Mouse (Mus musculus): Measurements from ENCODE around the gene Shq1. TPM values are rescaled to one million over a fixed set of nuclear protein-coding genes. Genes with fewer than 3 reads are reported as not detected.
A peak's percentile ranks its signal among the peaks of the same experiment; 100 is the strongest.

Gene Shq1
- polyA plus RNA-seq, 1 experiment from 2014 or later = 10.7 TPM

DNA sequence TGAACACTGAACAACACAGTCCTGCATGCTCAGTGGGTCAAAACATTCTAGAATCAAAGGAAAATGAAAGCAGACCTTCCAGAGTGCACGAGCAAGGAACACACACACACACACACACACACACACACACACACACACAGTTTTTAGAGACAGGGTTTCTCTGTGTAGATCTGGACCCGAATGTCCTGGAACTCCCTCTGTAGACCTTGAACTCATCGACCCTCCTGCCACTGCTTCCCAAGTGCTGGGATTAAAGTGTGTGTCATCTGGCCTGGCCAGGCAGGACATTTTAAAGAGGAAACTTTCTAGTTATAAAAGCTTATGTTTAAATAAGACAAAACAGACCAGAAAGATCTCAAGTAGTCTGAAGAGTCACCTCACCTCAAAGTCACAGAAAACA lies 82.1 kb downstream of the Shq1 start:
- Histone ChIP-seq H3K9ac (no peak overlapping the region), H3K27ac (no peak overlapping the region), H3K4me2 (no peak overlapping the region), H3K27me3 (0 out of 2 replicates have a peak, but pooled peaks cover 5% of the 10 kb centered on the region), H3K4me3 (no peak overlapping the region), H3K9me3 (no peaks in the 10 kb centered on the region), H3K36me3 (no peaks in the 10 kb centered on the region), H3K4me1 (replicated peaks) (peaks cover 1% of the 10 kb centered on the region; the same call in 1 of the 2 replicates)
- WGBS = 86% methylated on average over 3 of the region's 3 CpGs
- no peak for ATAC-seq (ENCODE audit: low FRiP score)

GRCm38 (mm10) chr6:100586758-100587157 lies 84.2 kb downstream of the Shq1 start:
- Histone ChIP-seq H3K27me3 (0 out of 2 replicates have a peak, but pooled peaks cover 5% of the 10 kb centered on the region), H3K4me2 (no peak overlapping the region), H3K9me3 (no peaks in the 10 kb centered on the region), H3K27ac (no peak overlapping the region), H3K9ac (no peak overlapping the region), H3K4me3 (no peak overlapping the region), H3K36me3 (no peaks in the 10 kb centered on the region), H3K4me1 (replicated peaks) (peaks cover 3% of the 10 kb centered on the region)
- WGBS = 89% methylated on average over 5 of the region's 5 CpGs
- no peak for ATAC-seq (ENCODE audit: low FRiP score)

- no peak overlapping the region for H3K27ac ChIP-seq
- ATAC-seq (ENCODE audit: low FRiP score) = no peak
- no peak overlapping the region for H3K9ac ChIP-seq
Measured at GRCm38 (mm10) chr6:100581951-100582350, 89.0 kb downstream of the Shq1 start.

DNA sequence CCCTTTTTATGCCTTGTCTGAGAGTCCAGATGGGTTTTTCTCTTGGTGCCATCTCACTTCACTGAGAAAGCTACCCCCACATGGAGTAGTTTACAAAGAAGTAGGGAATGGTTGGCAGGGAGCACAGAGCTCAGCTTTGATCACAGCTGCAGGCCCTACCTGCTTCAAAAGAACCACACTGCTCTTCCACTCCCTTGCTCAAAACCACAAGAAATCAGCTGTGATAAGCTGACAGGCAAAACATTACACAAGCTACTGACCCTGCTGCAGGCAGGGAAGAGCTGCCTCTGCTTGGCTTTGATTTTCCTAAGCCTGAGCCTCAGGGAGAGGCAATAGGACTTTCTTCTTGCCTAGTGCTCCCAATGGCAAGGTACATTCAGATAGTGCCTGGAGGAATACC lies 89.9 kb downstream of the Shq1 start:
- ATAC-seq (ENCODE audit: low FRiP score) = no peak
- Histone ChIP-seq H3K9ac (no peak overlapping the region), H3K4me3 (no peak overlapping the region), H3K4me2 (no peak overlapping the region), H3K36me3 (no peaks in the 10 kb centered on the region), H3K27me3 (no peaks in the 10 kb centered on the region), H3K4me1 (replicated peaks) (peaks cover 14% of the 10 kb centered on the region), H3K27ac (no peak overlapping the region; the same call in 1 of the 2 replicates), H3K9me3 (no peaks in the 10 kb centered on the region)

More at GRCm38 (mm10) chr6:100581951-100582350, 89.0 kb downstream of the Shq1 start:
- Histone ChIP-seq H3K4me1 (replicated peaks) (peaks cover 14% of the 10 kb centered on the region), H3K4me3 (no peak overlapping the region), H3K9me3 (no peaks in the 10 kb centered on the region), H3K4me2 (no peak overlapping the region), H3K27me3 (no peaks in the 10 kb centered on the region), H3K36me3 (no peaks in the 10 kb centered on the region)
- WGBS = 71% methylated on average over 2 of the region's 2 CpGs

DNA sequence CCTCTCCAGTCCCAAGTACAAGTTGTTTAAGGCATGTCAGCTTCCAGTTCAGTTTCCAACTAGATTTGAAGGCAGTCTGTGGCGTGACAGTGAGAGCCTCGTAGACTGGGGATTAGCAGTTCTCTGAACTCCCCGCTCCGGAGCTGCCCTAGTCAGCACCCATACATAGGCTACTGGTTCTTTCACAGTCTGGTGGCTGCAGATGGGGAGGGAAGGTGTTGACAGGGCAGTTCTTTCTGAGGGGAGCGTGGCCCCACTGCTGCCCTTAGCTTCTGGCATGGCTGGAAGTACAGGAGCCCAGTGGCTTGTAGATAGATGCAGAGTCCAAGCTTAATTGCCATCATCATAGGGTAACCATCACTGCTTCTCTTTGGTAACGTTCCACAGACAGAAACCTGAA lies 93.4 kb downstream of the Shq1 start:
- no peaks in the 10 kb centered on the region for H3K27me3 ChIP-seq
- H3K9ac ChIP-seq = no peak overlapping the region
- ATAC-seq (ENCODE audit: low FRiP score) = no peak
- no peaks in the 10 kb centered on the region for H3K9me3 ChIP-seq
- H3K36me3 ChIP-seq = no peaks in the 10 kb centered on the region
- H3K4me1 ChIP-seq (replicated peaks) = peaks cover 14% of the 10 kb centered on the region
- no peak overlapping the region for H3K4me3 ChIP-seq
- WGBS = 91% methylated on average over 6 of the region's 6 CpGs
- H3K27ac ChIP-seq = no peak overlapping the region
- no peak overlapping the region for H3K4me2 ChIP-seq

DNA sequence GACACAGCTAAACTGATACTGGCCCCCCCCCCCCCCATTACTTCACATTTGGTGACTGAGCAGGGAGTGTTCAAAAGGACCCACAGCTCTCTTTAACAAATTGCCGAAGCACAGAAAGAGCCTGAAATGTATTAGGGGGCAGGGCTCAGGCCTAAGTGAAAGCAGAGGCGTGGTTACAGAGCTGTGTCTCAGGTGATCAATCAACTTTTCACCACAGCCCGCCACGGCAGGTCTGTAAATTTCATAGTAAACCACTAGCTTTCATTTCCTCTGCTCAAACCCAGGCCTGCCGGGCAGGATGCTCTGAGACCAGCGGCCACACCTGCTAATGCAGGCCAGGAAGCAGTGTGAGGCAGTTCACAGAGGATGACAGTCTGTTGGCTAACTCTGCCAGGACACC lies 94.8 kb downstream of the Shq1 start:
- WGBS = 48% methylated on average over 6 of the region's 6 CpGs
- Histone ChIP-seq H3K4me2 (no peak overlapping the region), H3K27me3 (no peaks in the 10 kb centered on the region), H3K27ac (no peak overlapping the region), H3K4me3 (no peak overlapping the region), H3K4me1 (replicated peaks) (peaks cover 5% of the 10 kb centered on the region), H3K9me3 (no peaks in the 10 kb centered on the region), H3K9ac (no peak overlapping the region), H3K36me3 (no peaks in the 10 kb centered on the region)
- ATAC-seq (ENCODE audit: low FRiP score) = no peak

GRCm38 (mm10) chr6:100566774-100567173 lies 104.2 kb downstream of the Shq1 start:
- Histone ChIP-seq H3K36me3 (no peaks in the 10 kb centered on the region), H3K9me3 (no peaks in the 10 kb centered on the region), H3K27me3 (peaks cover 37% of the 10 kb centered on the region), H3K4me2 (no peak overlapping the region), H3K4me1 (replicated peaks) (peaks cover 68% of the 10 kb centered on the region), H3K9ac (no peak overlapping the region), H3K4me3 (no peak overlapping the region), H3K27ac (no peak overlapping the region)
- 74% methylated on average over 6 of the region's 6 CpGs for WGBS
- ATAC-seq (ENCODE audit: low FRiP score) = no peak

DNA sequence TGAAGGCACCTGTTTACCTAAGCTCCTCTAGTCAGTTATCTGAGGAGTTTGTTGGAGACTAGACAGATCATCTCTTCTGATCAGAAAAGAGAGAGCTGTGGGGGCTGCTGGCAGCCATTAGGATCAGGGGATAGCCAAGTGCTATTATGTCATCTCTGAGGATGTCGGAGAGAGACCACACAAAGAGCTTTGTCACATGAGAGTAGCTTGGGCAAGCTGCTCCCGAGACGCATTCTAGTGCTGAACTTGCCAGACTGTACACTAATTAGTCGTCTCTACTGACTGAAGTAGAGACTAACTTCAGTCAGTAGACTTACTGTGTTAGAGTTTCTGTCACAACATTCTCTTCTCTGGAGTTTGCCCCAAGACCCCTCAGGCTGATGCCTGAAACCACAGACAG lies 106.4 kb downstream of the Shq1 start:
- no peaks in the 10 kb centered on the region for H3K36me3 ChIP-seq
- no peak for ATAC-seq (ENCODE audit: low FRiP score)

DNA sequence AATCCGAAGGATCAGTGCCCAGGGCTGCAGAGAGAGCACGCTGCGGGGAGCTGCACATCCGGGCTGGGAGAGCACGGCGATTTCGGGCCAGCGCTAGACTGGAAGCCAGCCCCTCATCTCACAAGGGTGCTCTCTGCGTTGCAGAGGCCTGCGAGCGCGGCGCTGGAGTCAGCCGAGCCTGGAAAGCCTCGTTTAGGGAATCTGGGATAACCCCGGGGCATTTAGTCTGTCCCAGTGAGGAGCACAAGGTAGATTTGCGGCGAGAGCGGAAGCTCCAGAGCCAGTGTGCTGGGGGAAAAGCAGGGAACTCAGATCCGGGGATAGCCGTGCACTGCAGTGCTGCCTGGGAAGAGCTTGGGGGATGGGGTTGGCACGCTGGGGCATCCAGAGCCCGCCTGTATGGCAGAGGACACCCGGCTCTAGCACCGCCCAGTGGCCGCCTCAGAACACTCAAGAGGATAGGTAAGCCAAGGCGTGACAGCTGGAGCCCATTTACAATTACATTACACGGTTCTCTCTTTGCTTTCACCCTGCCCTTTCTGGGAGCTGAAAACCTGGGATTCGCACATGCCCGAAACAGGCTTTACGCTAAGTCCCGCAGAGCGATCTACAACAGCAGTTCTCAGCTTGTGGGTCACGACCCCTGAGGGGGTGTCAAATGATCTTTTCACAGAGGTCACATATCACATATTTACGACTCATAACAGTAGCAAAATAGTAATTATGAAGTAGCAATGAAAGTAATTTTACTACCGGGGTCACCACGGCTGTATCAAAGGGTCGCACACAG lies 107.2 kb downstream of the Shq1 start:
- WGBS = 5% methylated on average over 38 of the region's 38 CpGs
- Histone ChIP-seq H3K4me3 (peak overlapping the region; percentile 48), H3K9ac (peak overlapping the region; percentile 76), H3K27ac (peak overlapping the region; percentile 88), H3K9me3 (no peaks in the 10 kb centered on the region), H3K36me3 (no peaks in the 10 kb centered on the region), H3K4me2 (peak overlapping the region; percentile 94), H3K4me1 (replicated peaks) (peaks cover 51% of the 10 kb centered on the region), H3K27me3 (peaks cover 58% of the 10 kb centered on the region)
- ATAC-seq (ENCODE audit: low FRiP score) = peak; percentile 92

More for the DNA sequence above, 106.4 kb downstream of the Shq1 start:
- H3K27me3 ChIP-seq = peaks cover 50% of the 10 kb centered on the region
- H3K4me1 ChIP-seq (replicated peaks) = peaks cover 58% of the 10 kb centered on the region
- WGBS = 11% methylated on average over 4 of the region's 4 CpGs
- H3K4me3 ChIP-seq = no peak overlapping the region
- no peak overlapping the region for H3K27ac ChIP-seq
- no peak overlapping the region for H3K9ac ChIP-seq
- H3K9me3 ChIP-seq = no peaks in the 10 kb centered on the region
- H3K4me2 ChIP-seq = no peak overlapping the region

GRCm38 (mm10) chr6:100562719-100563551 lies 108.0 kb downstream of the Shq1 start:
- no peaks in the 10 kb centered on the region for H3K36me3 ChIP-seq
- peaks cover 51% of the 10 kb centered on the region for H3K4me1 ChIP-seq (replicated peaks)
- peaks cover 61% of the 10 kb centered on the region for H3K27me3 ChIP-seq
- peak; percentile 67 for ATAC-seq (ENCODE audit: low FRiP score)
- H3K4me3 ChIP-seq = peak overlapping the region; percentile 48
- peak overlapping the region; percentile 88 for H3K27ac ChIP-seq
- peak overlapping the region; percentile 94 for H3K4me2 ChIP-seq
- H3K9me3 ChIP-seq = no peaks in the 10 kb centered on the region
- H3K9ac ChIP-seq = peak overlapping the region; percentile 76
- under 1% methylated on average over 51 of the region's 51 CpGs for WGBS

GRCm38 (mm10) chr6:100558057-100558456 lies 112.9 kb downstream of the Shq1 start:
- 45% methylated on average over 8 of the region's 8 CpGs for WGBS

More at GRCm38 (mm10) chr6:100558057-100558456, 112.9 kb downstream of the Shq1 start:
- Histone ChIP-seq H3K4me2 (no peak overlapping the region), H3K27me3 (peaks cover 71% of the 10 kb centered on the region), H3K27ac (peak overlapping the region; percentile 36; the same call in 1 of the 2 replicates), H3K9me3 (no peaks in the 10 kb centered on the region), H3K4me1 (replicated peaks) (peaks cover 26% of the 10 kb centered on the region), H3K9ac (no peak overlapping the region), H3K4me3 (no peak overlapping the region), H3K36me3 (no peaks in the 10 kb centered on the region)
- ATAC-seq (ENCODE audit: low FRiP score) = peak; percentile 46; the same call in 1 of the 2 replicates

All from hindbrain, embryonic 13.5 days (tissue).